ENCODE assay signal across 7 mouse cellular contexts in genomic region chr16:30587494-30588327, GRCm38 (mm10). TPM values are rescaled to one million over a fixed set of nuclear protein-coding genes. Genes with fewer than 3 reads are reported as not detected.
DNase-seq lines count a peak whose midpoint lies in the region; ATAC-seq lines count a peak whose summit lies in the region.

Lsg1 (minus strand) TSS chr16:30587592.

- H3K36me3 ChIP-seq in embryonic facial prominence, embryonic 12.5 days, result peaks cover 30% of the 10 kb centered on the region
- H3K36me3 ChIP-seq in limb, embryonic 11.5 days (ENCODE audit: control insufficient read depth, insufficient read depth, low read length), result peaks cover 12% of the 10 kb centered on the region; the same call in 1 of the 2 replicates
- H3K36me3 ChIP-seq in midbrain, embryonic 14.5 days (ENCODE audit: control insufficient read depth, insufficient read depth, low read length), result peaks cover 26% of the 10 kb centered on the region

- peak; percentile 84 for ATAC-seq in embryonic facial prominence, embryonic 12.5 days (ENCODE audit: insufficient number of reproducible peaks, insufficient read depth, low FRiP score, low TSS enrichment)
- ATAC-seq in limb, embryonic 11.5 days (ENCODE audit: insufficient number of reproducible peaks, low FRiP score, low TSS enrichment, low read depth), result peak; percentile 89
- ATAC-seq in midbrain, embryonic 14.5 days (ENCODE audit: low FRiP score, low TSS enrichment), result peak; percentile 95

- peak within 1 kb of the TSS; percentile 55; the same call in 1 of the 2 replicates for H3K27ac ChIP-seq in embryonic facial prominence, embryonic 12.5 days
- no peak within 1 kb of the TSS for H3K27ac ChIP-seq in limb, embryonic 11.5 days (replicated peaks; ENCODE audit: low read depth, low read length)
- peak within 1 kb of the TSS; percentile 73 for H3K27ac ChIP-seq in midbrain, embryonic 14.5 days (replicated peaks; ENCODE audit: low read depth, low read length)

- H3K9me3 ChIP-seq in embryonic facial prominence, embryonic 12.5 days, result no peaks in the 10 kb centered on the region
- no peaks in the 10 kb centered on the region; the same call in 1 of the 2 replicates for H3K9me3 ChIP-seq in limb, embryonic 11.5 days (ENCODE audit: control insufficient read depth, low read length)
- no peaks in the 10 kb centered on the region for H3K9me3 ChIP-seq in midbrain, embryonic 14.5 days (ENCODE audit: control insufficient read depth, low read length)

- H3K4me2 ChIP-seq in embryonic facial prominence, embryonic 12.5 days (replicated peaks), result peak within 1 kb of the TSS; percentile 89
- peak within 1 kb of the TSS; percentile 87 for H3K4me2 ChIP-seq in limb, embryonic 11.5 days (ENCODE audit: low read depth, severe bottlenecking)
- H3K4me2 ChIP-seq in midbrain, embryonic 14.5 days (ENCODE audit: low read length), result peak within 1 kb of the TSS; percentile 93

- H3K9ac ChIP-seq in embryonic facial prominence, embryonic 12.5 days, result peak within 1 kb of the TSS; percentile 67
- peak within 1 kb of the TSS; percentile 65 for H3K9ac ChIP-seq in limb, embryonic 11.5 days (ENCODE audit: low read length)
- peak within 1 kb of the TSS; percentile 62 for H3K9ac ChIP-seq in midbrain, embryonic 14.5 days (replicated peaks; ENCODE audit: low read length)

- no peaks in the 10 kb centered on the region for H3K27me3 ChIP-seq in embryonic facial prominence, embryonic 12.5 days
- H3K27me3 ChIP-seq in limb, embryonic 11.5 days (ENCODE audit: control insufficient read depth, insufficient read depth, low read length), result no peaks in the 10 kb centered on the region
- no peaks in the 10 kb centered on the region for H3K27me3 ChIP-seq in midbrain, embryonic 14.5 days (ENCODE audit: control insufficient read depth, insufficient read depth, low read length)

- DNase-seq in adrenal gland, postnatal 25 days, result peak; percentile 78
- peak; percentile 98 for DNase-seq in heart, adult 11 months
- DNase-seq in kidney, adult 18-20 months, result peak; percentile 81
- DNase-seq in limb, embryonic 11.5 days (ENCODE audit: low spot score), result peak; percentile 91
- DNase-seq in midbrain, embryonic 14.5 days, result peak; percentile 97
- peak; percentile 62 to 74 for DNase-seq in spleen, adult 18-20 months

- H3K4me1 ChIP-seq in embryonic facial prominence, embryonic 12.5 days, result peaks cover 13% of the 10 kb centered on the region; the same call in 1 of the 2 replicates
- H3K4me1 ChIP-seq in limb, embryonic 11.5 days (ENCODE audit: control insufficient read depth, insufficient read depth, low read length), result 0 out of 2 replicates have a peak, but pooled peaks cover 2% of the 10 kb centered on the region
- H3K4me1 ChIP-seq in midbrain, embryonic 14.5 days (ENCODE audit: control insufficient read depth, insufficient read depth, low read length), result peaks cover 8% of the 10 kb centered on the region

- WGBS in embryonic facial prominence, embryonic 12.5 days, result 5% methylated on average over 35 of the region's 35 CpGs
- 4% methylated on average over 35 of the region's 35 CpGs for WGBS in limb, embryonic 11.5 days
- 3% methylated on average over 35 of the region's 35 CpGs for WGBS in midbrain, embryonic 14.5 days

- H3K4me3 ChIP-seq in embryonic facial prominence, embryonic 12.5 days, result peak within 1 kb of the TSS; percentile 74
- H3K4me3 ChIP-seq in limb, embryonic 11.5 days (ENCODE audit: low read depth, low read length), result peak within 1 kb of the TSS; percentile 70
- peak within 1 kb of the TSS; percentile 92 for H3K4me3 ChIP-seq in midbrain, embryonic 14.5 days (replicated peaks; ENCODE audit: low read depth, low read length)

RNA-seq across cellular contexts. Expression of gene Lsg1, which starts in this region (rescaled TPM):
- total RNA-seq in adrenal gland, postnatal 25 days (2021), result 32.1 and 39.6 TPM in 2 replicates
- polyA plus RNA-seq in embryonic facial prominence, embryonic 12.5 days (2016; fragmentation: Nextera tagmentation; extraction: Ambion mirVana), result 73.8 and 80.2 TPM in 2 replicates
- 89.1 and 90.1 TPM in 2 replicates for polyA plus RNA-seq in limb, embryonic 11.5 days (2014; fragmentation: Nextera tagmentation; extraction: Ambion mirVana)
- polyA plus RNA-seq in midbrain, embryonic 14.5 days (2014; fragmentation: Nextera tagmentation; extraction: Ambion mirVana), result 43.2 and 55.0 TPM in 2 replicates
